Mouse (Mus musculus): ENCODE data around the gene Bhmt.
"Not testable (repeated sequence)": the region's sequence is repeated elsewhere in the genome, so short reads cannot be mapped to it uniquely, and the experiment has no call there.

Bhmt gene

GRCm38 (mm10) chr13:93608476-93608875 is 29.3 kb downstream of the Bhmt start:
- no peak for DNase-seq (ENCODE audit: low read depth, low spot score)

- no peak for DNase-seq (ENCODE audit: low read depth, low spot score)
These were observed 30.1 kb downstream of the Bhmt start for GRCm38 (mm10) chr13:93607701-93608100.

- no peak for DNase-seq (ENCODE audit: low read depth, low spot score)
These were observed 30.7 kb downstream of the Bhmt start for GRCm38 (mm10) chr13:93606868-93607578.

GRCm38 (mm10) chr13:93604698-93605097 is 33.1 kb downstream of the Bhmt start:
- no peak for DNase-seq (ENCODE audit: low read depth, low spot score)

- no peak for DNase-seq (ENCODE audit: low read depth, low spot score)
These were observed 36.2 kb downstream of the Bhmt start for GRCm38 (mm10) chr13:93601527-93601926.

- no peak for DNase-seq (ENCODE audit: low read depth, low spot score)
These were observed 44.6 kb downstream of the Bhmt start for GRCm38 (mm10) chr13:93593040-93593699.

GRCm38 (mm10) chr13:93582526-93582925 is 55.2 kb downstream of the Bhmt start:
- not testable (repeated sequence) for DNase-seq (ENCODE audit: low read depth, low spot score)

GRCm38 (mm10) chr13:93580431-93580830 is 57.3 kb downstream of the Bhmt start:
- DNase-seq (ENCODE audit: low read depth, low spot score), result no peak

GRCm38 (mm10) chr13:93569676-93570075 is 68.1 kb downstream of the Bhmt start:
- DNase-seq (ENCODE audit: low read depth, low spot score), result no peak
